Mouse (Mus musculus) heart, embryonic 12.5 days (tissue): ENCODE results near the gene Carnmt1. TPM values are rescaled to one million over a fixed set of nuclear protein-coding genes. Genes with fewer than 3 reads are reported as not detected.

Experiments
- ATAC-seq: fragments of 200-750 bp; cut with Nextera tagmentation; 2 replicates; pipeline ENCODE4 v1.8.0; 2017; ENCODE audit warnings: moderate TSS enrichment, moderate library complexity; ENCODE audit not compliant: insufficient number of reproducible peaks, low FRiP score
- H3K27ac ChIP-seq: fragments of 300-500 bp; sonication (generic); 2 replicates; pipeline ENCODE4 v1.5.1; 2016; ENCODE audit warnings: mild to moderate bottlenecking, moderate library complexity; ENCODE audit not compliant: poor library complexity, severe bottlenecking
- H3K27me3 ChIP-seq: fragments of 300-500 bp; sonication (generic); replicated peaks from 2 replicates; pipeline ENCODE4 v1.6.1; 2016; ENCODE audit warnings: mild to moderate bottlenecking, moderate library complexity
- H3K36me3 ChIP-seq: fragments of 300-500 bp; sonication (generic); 2 replicates; pipeline ENCODE4 v1.6.1; 2016; ENCODE audit warnings: mild to moderate bottlenecking, moderate library complexity
- H3K4me1 ChIP-seq: fragments of 300-500 bp; sonication (generic); replicated peaks from 2 replicates; pipeline ENCODE4 v1.6.1; 2016; ENCODE audit warnings: mild to moderate bottlenecking
- H3K4me2 ChIP-seq: fragments of 300-500 bp; sonication (generic); 2 replicates; pipeline ENCODE4 v1.6.1; 2016; ENCODE audit warnings: mild to moderate bottlenecking, moderate library complexity
- H3K4me3 ChIP-seq: fragments of 300-500 bp; sonication (generic); 2 replicates; pipeline ENCODE4 v1.5.1; 2016; ENCODE audit warnings: mild to moderate bottlenecking
- H3K9ac ChIP-seq: fragments of 300-500 bp; sonication (generic); 2 replicates; pipeline ENCODE4 v1.6.1; 2016; ENCODE audit warnings: mild to moderate bottlenecking, moderate library complexity
- H3K9me3 ChIP-seq: fragments of 300-500 bp; sonication (generic); replicated peaks from 2 replicates; pipeline ENCODE4 v1.6.1; 2016; ENCODE audit warnings: mild to moderate bottlenecking, moderate library complexity
- WGBS: fragments of 180-500 bp; shearing (Covaris S2); methylation state at CpG from one replicate; pipeline ENCODE4 v1.1.7; 2016; 5-methylcytosine and 5-hydroxymethylcytosine counted together
- polyA plus RNA-seq: library from polyadenylated mRNA; unstranded; fragments of >200 nt; fragmentation: Nextera tagmentation; extraction: Ambion mirVana; gene quantifications from 2 replicates; pipeline ENCODE4 v1.2.1, GENCODE M21; 2016

Gene Carnmt1
- polyA plus RNA-seq, 1 experiment from 2014 or later = 34.9 TPM

- Histone ChIP-seq H3K27me3 (no peaks in the 10 kb centered on the region), H3K4me1 (peaks cover 31% of the 10 kb centered on the region), H3K4me3 (no peak overlapping the region), H3K4me2 (no peak overlapping the region), H3K9ac (no peak overlapping the region), H3K27ac (peak overlapping the region; percentile 76), H3K9me3 (no peaks in the 10 kb centered on the region), H3K36me3 (no peaks in the 10 kb centered on the region)
- 85% methylated on average over 8 of the region's 8 CpGs for WGBS
- ATAC-seq = no peak
These were observed 16.2 kb upstream of the Carnmt1 start for GRCm38 (mm10) chr19:18654330-18654729.

- ATAC-seq = 0 out of 2 replicates have a peak, but pooled peaks have one; percentile 42
- Histone ChIP-seq H3K4me3 (no peak overlapping the region), H3K36me3 (no peaks in the 10 kb centered on the region), H3K4me2 (no peak overlapping the region), H3K27me3 (no peaks in the 10 kb centered on the region), H3K9ac (no peak overlapping the region), H3K9me3 (no peaks in the 10 kb centered on the region), H3K27ac (peak overlapping the region; percentile 76), H3K4me1 (peaks cover 30% of the 10 kb centered on the region)
- WGBS = 40% methylated on average over 5 of the region's 5 CpGs
These were observed 15.6 kb upstream of the Carnmt1 start for GRCm38 (mm10) chr19:18654984-18655383.

- no peak overlapping the region for H3K4me3 ChIP-seq
- no peak for ATAC-seq
- no peak overlapping the region for H3K27ac ChIP-seq
- no peak overlapping the region for H3K4me2 ChIP-seq
- 75% methylated on average over 7 of the region's 7 CpGs for WGBS
- H3K9me3 ChIP-seq = no peaks in the 10 kb centered on the region
- no peak overlapping the region for H3K9ac ChIP-seq
- peaks cover 30% of the 10 kb centered on the region for H3K4me1 ChIP-seq
- H3K36me3 ChIP-seq = no peaks in the 10 kb centered on the region
- no peaks in the 10 kb centered on the region for H3K27me3 ChIP-seq
These were observed 14.6 kb upstream of the Carnmt1 start for GRCm38 (mm10) chr19:18655999-18656398.

- Histone ChIP-seq H3K4me2 (no peak overlapping the region), H3K4me3 (no peak overlapping the region), H3K4me1 (peaks cover 20% of the 10 kb centered on the region), H3K36me3 (no peaks in the 10 kb centered on the region), H3K9me3 (no peaks in the 10 kb centered on the region), H3K27ac (no peak overlapping the region), H3K9ac (no peak overlapping the region), H3K27me3 (no peaks in the 10 kb centered on the region)
- 62% methylated on average over 4 of the region's 4 CpGs for WGBS
- ATAC-seq = no peak
These were observed 12.1 kb upstream of the Carnmt1 start for GRCm38 (mm10) chr19:18658473-18658872.

GRCm38 (mm10) chr19:18659349-18659748 lies 11.2 kb upstream of the Carnmt1 start:
- no CpG with 5 or more reads among the region's 1 CpGs for WGBS
- ATAC-seq = no peak
- Histone ChIP-seq H3K9ac (no peak overlapping the region), H3K4me1 (peaks cover 12% of the 10 kb centered on the region), H3K27ac (no peak overlapping the region), H3K27me3 (no peaks in the 10 kb centered on the region), H3K36me3 (no peaks in the 10 kb centered on the region), H3K4me3 (no peak overlapping the region), H3K4me2 (no peak overlapping the region), H3K9me3 (no peaks in the 10 kb centered on the region)

- no peak for ATAC-seq
- no peak overlapping the region for H3K27ac ChIP-seq
- 80% methylated on average over 3 of the region's 3 CpGs for WGBS
- H3K9ac ChIP-seq = no peak overlapping the region
- H3K9me3 ChIP-seq = no peaks in the 10 kb centered on the region
- H3K36me3 ChIP-seq = no peaks in the 10 kb centered on the region
- no peaks in the 10 kb centered on the region for H3K27me3 ChIP-seq
- H3K4me3 ChIP-seq = no peak overlapping the region
- no peak overlapping the region for H3K4me2 ChIP-seq
- H3K4me1 ChIP-seq = peaks cover under 1% of the 10 kb centered on the region
These were observed 10.1 kb upstream of the Carnmt1 start for GRCm38 (mm10) chr19:18660466-18660865.

GRCm38 (mm10) chr19:18661683-18662082 lies 8.9 kb upstream of the Carnmt1 start:
- Histone ChIP-seq H3K27me3 (no peaks in the 10 kb centered on the region), H3K4me3 (no peak overlapping the region), H3K4me2 (no peak overlapping the region), H3K27ac (no peak overlapping the region), H3K36me3 (no peaks in the 10 kb centered on the region), H3K9me3 (no peaks in the 10 kb centered on the region), H3K4me1 (no peaks in the 10 kb centered on the region), H3K9ac (no peak overlapping the region)
- no peak for ATAC-seq
- 39% methylated on average over 1 of the region's 1 CpGs for WGBS

GRCm38 (mm10) chr19:18663904-18664303 lies 6.7 kb upstream of the Carnmt1 start:
- Histone ChIP-seq H3K36me3 (no peaks in the 10 kb centered on the region), H3K27ac (no peak overlapping the region), H3K9ac (no peak overlapping the region), H3K27me3 (no peaks in the 10 kb centered on the region), H3K4me1 (no peaks in the 10 kb centered on the region), H3K4me3 (no peak overlapping the region), H3K4me2 (no peak overlapping the region), H3K9me3 (no peaks in the 10 kb centered on the region)
- 51% methylated on average over 2 of the region's 2 CpGs for WGBS
- no peak for ATAC-seq

GRCm38 (mm10) chr19:18666966-18667365 lies 3.6 kb upstream of the Carnmt1 start:
- no peak for ATAC-seq
- Histone ChIP-seq H3K27me3 (no peaks in the 10 kb centered on the region), H3K9ac (no peak overlapping the region), H3K4me3 (no peak overlapping the region), H3K9me3 (no peaks in the 10 kb centered on the region), H3K27ac (no peak overlapping the region), H3K36me3 (no peaks in the 10 kb centered on the region), H3K4me2 (no peak overlapping the region), H3K4me1 (peaks cover 8% of the 10 kb centered on the region; the same call in 1 of the 2 replicates)
- WGBS = 80% methylated on average over 7 of the region's 7 CpGs

- H3K27me3 ChIP-seq = no peaks in the 10 kb centered on the region
- H3K36me3 ChIP-seq = no peaks in the 10 kb centered on the region
- no peaks in the 10 kb centered on the region for H3K9me3 ChIP-seq
- H3K4me2 ChIP-seq = no peak overlapping the region
- 94% methylated on average over 7 of the region's 7 CpGs for WGBS
- no peak for ATAC-seq
- peaks cover 24% of the 10 kb centered on the region for H3K4me1 ChIP-seq
- H3K4me3 ChIP-seq = no peak overlapping the region
- no peak overlapping the region for H3K27ac ChIP-seq
- no peak overlapping the region for H3K9ac ChIP-seq
These were observed 1.0 kb upstream of the Carnmt1 start for GRCm38 (mm10) chr19:18669551-18669950.

GRCm38 (mm10) chr19:18671056-18671741 lies 635 bp downstream of the Carnmt1 start:
- H3K4me2 ChIP-seq = peak overlapping the region; percentile 82
- peak; percentile 69 for ATAC-seq

GRCm38 (mm10) chr19:18672498-18672897 lies 1.9 kb downstream of the Carnmt1 start:
- no peaks in the 10 kb centered on the region for H3K27me3 ChIP-seq
- H3K9ac ChIP-seq = no peak overlapping the region
- no peaks in the 10 kb centered on the region for H3K36me3 ChIP-seq
- WGBS = 51% methylated on average over 3 of the region's 3 CpGs
- no peaks in the 10 kb centered on the region for H3K9me3 ChIP-seq
- H3K4me2 ChIP-seq = peak overlapping the region; percentile 82
- peak overlapping the region; percentile 71 for H3K4me3 ChIP-seq
- no peak overlapping the region for H3K27ac ChIP-seq
- peaks cover 32% of the 10 kb centered on the region for H3K4me1 ChIP-seq
- no peak for ATAC-seq

More at GRCm38 (mm10) chr19:18671056-18671741, 635 bp downstream of the Carnmt1 start:
- under 1% methylated on average over 64 of the region's 64 CpGs for WGBS
- Histone ChIP-seq H3K9ac (peak overlapping the region; percentile 93), H3K4me1 (peaks cover 29% of the 10 kb centered on the region), H3K27ac (peak overlapping the region; percentile 84), H3K9me3 (no peaks in the 10 kb centered on the region), H3K4me3 (peak overlapping the region; percentile 71), H3K36me3 (no peaks in the 10 kb centered on the region), H3K27me3 (no peaks in the 10 kb centered on the region)
